Mouse (Mus musculus): ENCODE data around the gene Rbm42. TPM values are rescaled to one million over a fixed set of nuclear protein-coding genes. Genes with fewer than 3 reads are reported as not detected.

Gene Rbm42
- polyA plus RNA-seq, 1 experiment from 2014 or later, result 101 TPM

- ATAC-seq (replicated peaks; ENCODE audit: low FRiP score, low TSS enrichment, low read depth) (no peak), DNase-seq (ENCODE audit: low spot score) (no peak)
- Histone ChIP-seq H3K9me3 (ENCODE audit: control insufficient read depth, low read length) (no peaks in the 10 kb centered on the region), H3K27ac (ENCODE audit: low read depth) (no peak overlapping the region), H3K4me2 (ENCODE audit: low read length) (no peak overlapping the region), H3K4me1 (replicated peaks; ENCODE audit: control insufficient read depth, insufficient read depth, low read length) (no peaks in the 10 kb centered on the region), H3K36me3 (ENCODE audit: control insufficient read depth, insufficient read depth, low read length) (no peaks in the 10 kb centered on the region), H3K27me3 (replicated peaks; ENCODE audit: control insufficient read depth, insufficient read depth, low read length) (no peaks in the 10 kb centered on the region), H3K9ac (ENCODE audit: low read length) (no peak overlapping the region), H3K4me3 (ENCODE audit: low read depth, low read length) (no peak overlapping the region)
- WGBS, result 41% methylated on average over 3 of the region's 3 CpGs
These were observed 19.1 kb upstream of the Rbm42 start for GRCm38 (mm10) chr7:30669229-30669628.

- Histone ChIP-seq H3K27ac (ENCODE audit: low read depth) (no peak overlapping the region), H3K4me1 (replicated peaks; ENCODE audit: control insufficient read depth, insufficient read depth, low read length) (no peaks in the 10 kb centered on the region), H3K27me3 (replicated peaks; ENCODE audit: control insufficient read depth, insufficient read depth, low read length) (no peaks in the 10 kb centered on the region), H3K9ac (ENCODE audit: low read length) (peak overlapping the region; percentile 58), H3K4me3 (ENCODE audit: low read depth, low read length) (peak overlapping the region; percentile 58), H3K9me3 (ENCODE audit: control insufficient read depth, low read length) (no peaks in the 10 kb centered on the region), H3K4me2 (ENCODE audit: low read length) (peak overlapping the region; percentile 83), H3K36me3 (ENCODE audit: control insufficient read depth, insufficient read depth, low read length) (peaks cover 16% of the 10 kb centered on the region)
- WGBS, result 5% methylated on average over 11 of the region's 11 CpGs
- peak; percentile 56 for DNase-seq (ENCODE audit: low spot score)
- ATAC-seq (replicated peaks; ENCODE audit: low FRiP score, low TSS enrichment, low read depth), result 0 out of 2 replicates have a peak, but pooled peaks have one; percentile 52
These were observed 15.2 kb upstream of the Rbm42 start for GRCm38 (mm10) chr7:30665321-30665720.

GRCm38 (mm10) chr7:30664529-30665200 is 14.5 kb upstream of the Rbm42 start, which contains the start of gene Haus5:
TSS of gene Haus5 (minus strand) at chr7:30664994.
- H3K4me2 ChIP-seq (ENCODE audit: low read length), result peak within 1 kb of the TSS; percentile 83
- no peaks in the 10 kb centered on the region for H3K4me1 ChIP-seq (replicated peaks; ENCODE audit: control insufficient read depth, insufficient read depth, low read length)
- no peaks in the 10 kb centered on the region for H3K9me3 ChIP-seq (ENCODE audit: control insufficient read depth, low read length)
- peak within 1 kb of the TSS; percentile 58 for H3K4me3 ChIP-seq (ENCODE audit: low read depth, low read length)
- DNase-seq (ENCODE audit: low spot score) (peak; percentile 99), ATAC-seq (replicated peaks; ENCODE audit: low FRiP score, low TSS enrichment, low read depth) (peak; percentile 91)
- peaks cover 23% of the 10 kb centered on the region for H3K36me3 ChIP-seq (ENCODE audit: control insufficient read depth, insufficient read depth, low read length)
- H3K27ac ChIP-seq (ENCODE audit: low read depth), result no peak within 1 kb of the TSS
- no peaks in the 10 kb centered on the region for H3K27me3 ChIP-seq (replicated peaks; ENCODE audit: control insufficient read depth, insufficient read depth, low read length)
- WGBS, result 1% methylated on average over 34 of the region's 34 CpGs
- peak within 1 kb of the TSS; percentile 58 for H3K9ac ChIP-seq (ENCODE audit: low read length)

GRCm38 (mm10) chr7:30639083-30639482 is 11.0 kb downstream of the Rbm42 start:
- Histone ChIP-seq H3K4me1 (replicated peaks; ENCODE audit: control insufficient read depth, insufficient read depth, low read length) (0 out of 2 replicates have a peak, but pooled peaks cover 4% of the 10 kb centered on the region), H3K27ac (ENCODE audit: low read depth) (no peak overlapping the region), H3K36me3 (ENCODE audit: control insufficient read depth, insufficient read depth, low read length) (peaks cover 40% of the 10 kb centered on the region), H3K9me3 (ENCODE audit: control insufficient read depth, low read length) (no peaks in the 10 kb centered on the region), H3K27me3 (replicated peaks; ENCODE audit: control insufficient read depth, insufficient read depth, low read length) (peaks cover 30% of the 10 kb centered on the region), H3K4me3 (ENCODE audit: low read depth, low read length) (no peak overlapping the region), H3K4me2 (ENCODE audit: low read length) (no peak overlapping the region), H3K9ac (ENCODE audit: low read length) (no peak overlapping the region)
- ATAC-seq (replicated peaks; ENCODE audit: low FRiP score, low TSS enrichment, low read depth), result no peak
- DNase-seq (ENCODE audit: low spot score), result no peak
- 22% methylated on average over 4 of the region's 4 CpGs for whole genome bisulfite sequencing

- Histone ChIP-seq H3K4me1 (replicated peaks; ENCODE audit: control insufficient read depth, insufficient read depth, low read length) (0 out of 2 replicates have a peak, but pooled peaks cover 4% of the 10 kb centered on the region), H3K9ac (ENCODE audit: low read length) (no peak overlapping the region), H3K9me3 (ENCODE audit: control insufficient read depth, low read length) (no peaks in the 10 kb centered on the region), H3K4me3 (ENCODE audit: low read depth, low read length) (no peak overlapping the region), H3K36me3 (ENCODE audit: control insufficient read depth, insufficient read depth, low read length) (peaks cover 13% of the 10 kb centered on the region), H3K27ac (ENCODE audit: low read depth) (no peak overlapping the region), H3K27me3 (replicated peaks; ENCODE audit: control insufficient read depth, insufficient read depth, low read length) (peaks cover 55% of the 10 kb centered on the region), H3K4me2 (ENCODE audit: low read length) (no peak overlapping the region)
- DNase-seq (ENCODE audit: low spot score) (no peak), ATAC-seq (replicated peaks; ENCODE audit: low FRiP score, low TSS enrichment, low read depth) (no peak)
- WGBS, result 24% methylated on average over 11 of the region's 11 CpGs
These were observed 13.7 kb downstream of the Rbm42 start for GRCm38 (mm10) chr7:30636395-30636794.

- Histone ChIP-seq H3K4me3 (ENCODE audit: low read depth, low read length) (peak within 1 kb of the TSS; percentile 16; the same call in 1 of the 2 replicates), H3K9ac (ENCODE audit: low read length) (no peak within 1 kb of the TSS), H3K27ac (ENCODE audit: low read depth) (no peak within 1 kb of the TSS), H3K4me2 (ENCODE audit: low read length) (peak within 1 kb of the TSS; percentile 28), H3K9me3 (ENCODE audit: control insufficient read depth, low read length) (no peaks in the 10 kb centered on the region), H3K36me3 (ENCODE audit: control insufficient read depth, insufficient read depth, low read length) (peaks cover 7% of the 10 kb centered on the region), H3K27me3 (replicated peaks; ENCODE audit: control insufficient read depth, insufficient read depth, low read length) (peaks cover 59% of the 10 kb centered on the region), H3K4me1 (replicated peaks; ENCODE audit: control insufficient read depth, insufficient read depth, low read length) (0 out of 2 replicates have a peak, but pooled peaks cover 4% of the 10 kb centered on the region)
- 6% methylated on average over 5 of the region's 5 CpGs for WGBS
- no peak for DNase-seq (ENCODE audit: low spot score)
- no peak for ATAC-seq (replicated peaks; ENCODE audit: low FRiP score, low TSS enrichment, low read depth)
These were observed 14.4 kb downstream of the Rbm42 start, which contains the start of gene Etv2 for GRCm38 (mm10) chr7:30635752-30636151. TSS of gene Etv2 (minus strand) at chr7:30635852.

GRCm38 (mm10) chr7:30634621-30635020 is 15.5 kb downstream of the Rbm42 start:
- H3K4me3 ChIP-seq (ENCODE audit: low read depth, low read length), result peak overlapping the region; percentile 16; the same call in 1 of the 2 replicates
- DNase-seq (ENCODE audit: low spot score), result peak; percentile 86
- H3K36me3 ChIP-seq (ENCODE audit: control insufficient read depth, insufficient read depth, low read length), result no peaks in the 10 kb centered on the region
- 1% methylated on average over 20 of the region's 20 CpGs for WGBS
- ATAC-seq (replicated peaks; ENCODE audit: low FRiP score, low TSS enrichment, low read depth), result peak; percentile 85
- H3K4me2 ChIP-seq (ENCODE audit: low read length), result peak overlapping the region; percentile 28
- no peak overlapping the region for H3K27ac ChIP-seq (ENCODE audit: low read depth)
- H3K9me3 ChIP-seq (ENCODE audit: control insufficient read depth, low read length), result no peaks in the 10 kb centered on the region
- H3K4me1 ChIP-seq (replicated peaks; ENCODE audit: control insufficient read depth, insufficient read depth, low read length), result 0 out of 2 replicates have a peak, but pooled peaks cover 4% of the 10 kb centered on the region
- H3K9ac ChIP-seq (ENCODE audit: low read length), result no peak overlapping the region
- H3K27me3 ChIP-seq (replicated peaks; ENCODE audit: control insufficient read depth, insufficient read depth, low read length), result peaks cover 59% of the 10 kb centered on the region

GRCm38 (mm10) chr7:30633762-30634412 is 16.2 kb downstream of the Rbm42 start:
- Histone ChIP-seq H3K27ac (ENCODE audit: low read depth) (no peak overlapping the region), H3K4me2 (ENCODE audit: low read length) (no peak overlapping the region), H3K4me1 (replicated peaks; ENCODE audit: control insufficient read depth, insufficient read depth, low read length) (no peaks in the 10 kb centered on the region), H3K9me3 (ENCODE audit: control insufficient read depth, low read length) (no peaks in the 10 kb centered on the region), H3K4me3 (ENCODE audit: low read depth, low read length) (no peak overlapping the region), H3K9ac (ENCODE audit: low read length) (no peak overlapping the region), H3K27me3 (replicated peaks; ENCODE audit: control insufficient read depth, insufficient read depth, low read length) (peaks cover 59% of the 10 kb centered on the region), H3K36me3 (ENCODE audit: control insufficient read depth, insufficient read depth, low read length) (no peaks in the 10 kb centered on the region)
- DNase-seq (ENCODE audit: low spot score) (peak; percentile 55), ATAC-seq (replicated peaks; ENCODE audit: low FRiP score, low TSS enrichment, low read depth) (0 out of 2 replicates have a peak, but pooled peaks have one; percentile 6)
- 5% methylated on average over 27 of the region's 27 CpGs for WGBS

Measured in intestine, embryonic 14.5 days (tissue).